Mouse (Mus musculus): ENCODE results near the gene Xpo4. TPM values are rescaled to one million over a fixed set of nuclear protein-coding genes. Genes with fewer than 3 reads are reported as not detected.

Gene Xpo4
- polyA plus RNA-seq, 1 experiment from 2014 or later: 11.1 TPM

DNA sequence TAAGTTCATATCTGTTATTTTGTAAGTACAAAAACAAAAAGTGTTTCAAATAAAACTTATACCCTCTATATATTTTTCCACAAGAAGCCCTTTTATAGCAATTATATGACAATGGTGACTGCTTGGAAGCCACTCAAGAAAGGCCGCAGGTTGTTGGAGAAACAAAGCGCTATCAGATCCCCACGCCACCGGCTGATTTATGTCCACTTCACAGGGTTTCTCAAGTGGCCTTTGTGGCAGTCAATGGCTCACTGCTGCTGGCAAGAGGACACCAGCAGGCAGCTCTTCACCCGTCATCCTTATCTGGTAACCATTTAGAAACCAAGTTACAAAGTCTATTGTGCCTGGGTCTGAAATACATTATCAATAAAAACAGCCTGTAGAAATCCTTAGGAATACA is 31.1 kb downstream of the Xpo4 start:
- no peak overlapping the region for H3K4me2 ChIP-seq
- no peak for ATAC-seq (replicated peaks; ENCODE audit: insufficient number of reproducible peaks, insufficient read depth, low FRiP score, low read depth)
- H3K9me3 ChIP-seq (replicated peaks): no peaks in the 10 kb centered on the region
- peaks cover 24% of the 10 kb centered on the region for H3K4me1 ChIP-seq (replicated peaks)
- no peaks in the 10 kb centered on the region for H3K36me3 ChIP-seq
- no peak overlapping the region for H3K9ac ChIP-seq
- H3K4me3 ChIP-seq: no peak overlapping the region
- no peaks in the 10 kb centered on the region for H3K27me3 ChIP-seq
- no peak overlapping the region for H3K27ac ChIP-seq
- 35% methylated on average over 5 of the region's 5 CpGs for WGBS

DNA sequence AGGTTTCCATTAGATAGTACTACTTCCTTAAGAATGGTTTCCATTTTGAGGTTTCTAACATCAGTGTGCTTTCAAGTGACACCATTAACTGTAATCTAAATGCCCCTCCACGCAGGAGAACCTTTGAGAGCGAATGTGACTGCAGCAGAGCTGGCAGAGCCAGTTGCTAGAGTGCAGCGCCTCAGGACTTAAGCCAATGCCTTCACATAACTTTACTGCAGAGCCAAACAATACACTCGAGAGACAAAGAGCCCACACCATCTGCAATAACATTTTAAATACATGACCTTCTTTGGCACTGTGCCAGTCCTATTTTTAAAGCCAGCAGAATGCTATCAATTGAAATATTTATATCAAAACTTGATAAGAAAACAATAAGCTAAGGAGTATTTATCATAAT is 35.6 kb downstream of the Xpo4 start:
- no peak overlapping the region for H3K4me3 ChIP-seq
- 22% methylated on average over 4 of the region's 4 CpGs for WGBS
- peaks cover 16% of the 10 kb centered on the region for H3K4me1 ChIP-seq (replicated peaks)
- peak overlapping the region; percentile 33 for H3K27ac ChIP-seq
- H3K9ac ChIP-seq: no peak overlapping the region
- ATAC-seq (replicated peaks; ENCODE audit: insufficient number of reproducible peaks, insufficient read depth, low FRiP score, low read depth): no peak
- peaks cover 7% of the 10 kb centered on the region for H3K36me3 ChIP-seq
- H3K4me2 ChIP-seq: no peak overlapping the region
- H3K27me3 ChIP-seq: no peaks in the 10 kb centered on the region
- no peaks in the 10 kb centered on the region for H3K9me3 ChIP-seq (replicated peaks)

DNA sequence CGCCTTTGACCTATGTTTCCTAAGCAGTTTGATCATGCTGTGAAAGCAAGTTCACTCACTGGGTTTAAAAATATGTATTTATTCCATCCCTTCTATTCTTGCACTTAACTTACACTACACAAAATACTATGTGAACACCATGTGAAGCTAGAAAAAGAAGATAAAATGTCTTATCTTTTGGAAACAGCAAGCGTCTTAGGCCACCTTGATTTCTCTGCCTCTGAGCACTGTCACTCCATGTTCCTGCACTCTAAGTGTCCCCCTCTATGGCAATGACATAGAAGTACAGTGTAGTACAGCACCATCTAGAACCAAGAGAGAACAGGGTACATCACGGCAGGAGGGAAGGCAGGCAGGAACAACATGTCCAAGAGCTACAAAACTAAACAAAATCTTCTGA is 42.3 kb downstream of the Xpo4 start:
- Histone ChIP-seq H3K9me3 (replicated peaks) (no peaks in the 10 kb centered on the region), H3K36me3 (peaks cover 14% of the 10 kb centered on the region), H3K4me1 (replicated peaks) (0 out of 2 replicates have a peak, but pooled peaks cover 1% of the 10 kb centered on the region), H3K27me3 (no peaks in the 10 kb centered on the region), H3K4me3 (no peak overlapping the region), H3K9ac (no peak overlapping the region), H3K4me2 (no peak overlapping the region), H3K27ac (no peak overlapping the region)
- no peak for ATAC-seq (replicated peaks; ENCODE audit: insufficient number of reproducible peaks, insufficient read depth, low FRiP score, low read depth)
- 77% methylated on average over 3 of the region's 3 CpGs for WGBS

DNA sequence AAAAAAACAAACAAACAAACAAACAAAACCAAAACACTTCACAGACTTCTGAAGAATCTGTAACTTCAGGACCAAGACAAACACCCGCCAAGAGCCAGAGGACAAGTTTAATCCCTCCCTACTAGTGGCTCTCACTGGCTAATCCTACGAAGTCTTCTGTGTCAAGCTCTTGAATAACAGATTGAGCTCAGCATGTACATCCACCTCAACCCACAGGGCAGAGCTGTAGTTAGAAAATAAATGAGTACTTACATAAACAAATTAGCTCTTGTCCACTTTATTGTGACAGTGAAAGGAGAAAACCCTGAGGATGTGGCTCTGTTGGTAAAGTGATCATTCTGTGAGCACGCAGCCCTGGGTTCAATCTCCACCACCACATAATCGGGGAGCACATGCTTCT is 43.5 kb downstream of the Xpo4 start:
- H3K9ac ChIP-seq: no peak overlapping the region
- 84% methylated on average over 4 of the region's 4 CpGs for WGBS
- no peak for ATAC-seq (replicated peaks; ENCODE audit: insufficient number of reproducible peaks, insufficient read depth, low FRiP score, low read depth)
- no peak overlapping the region for H3K4me2 ChIP-seq
- no peak overlapping the region for H3K4me3 ChIP-seq
- 0 out of 2 replicates have a peak, but pooled peaks cover 4% of the 10 kb centered on the region for H3K4me1 ChIP-seq (replicated peaks)
- H3K27ac ChIP-seq: no peak overlapping the region
- no peaks in the 10 kb centered on the region for H3K27me3 ChIP-seq
- peaks cover 11% of the 10 kb centered on the region for H3K36me3 ChIP-seq
- H3K9me3 ChIP-seq (replicated peaks): no peaks in the 10 kb centered on the region

DNA sequence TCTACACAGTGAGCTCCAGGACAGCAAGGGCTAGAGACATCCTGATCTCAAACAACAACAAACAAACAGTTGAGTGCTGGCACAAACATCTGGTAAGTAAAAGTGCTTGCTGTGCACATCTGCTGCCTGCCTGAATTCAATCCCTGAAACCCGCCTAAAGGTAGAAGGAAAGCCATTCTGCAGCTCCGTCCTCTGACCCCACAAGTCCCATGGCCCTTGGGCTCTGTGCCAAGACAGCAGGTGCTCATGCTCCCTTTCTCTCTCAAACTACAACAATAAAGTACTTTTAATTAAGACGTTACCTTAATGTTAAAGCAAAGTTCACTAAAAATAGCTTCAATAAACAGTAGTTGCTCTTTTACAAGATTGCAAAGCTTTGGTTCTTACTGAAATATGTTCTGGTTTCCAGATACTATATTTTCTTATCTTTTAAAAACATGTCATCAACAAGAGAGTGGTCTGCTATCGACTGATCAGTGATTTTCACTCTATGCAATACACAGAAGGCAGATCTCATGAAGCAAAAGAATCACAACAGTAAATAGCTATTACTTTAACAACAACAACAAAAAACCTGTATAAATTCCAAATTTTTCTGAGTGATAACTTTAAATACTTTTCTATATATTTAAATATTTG is 44.5 kb downstream of the Xpo4 start:
- 62% methylated on average over 4 of the region's 4 CpGs for WGBS
- no peak overlapping the region for H3K9ac ChIP-seq

DNA sequence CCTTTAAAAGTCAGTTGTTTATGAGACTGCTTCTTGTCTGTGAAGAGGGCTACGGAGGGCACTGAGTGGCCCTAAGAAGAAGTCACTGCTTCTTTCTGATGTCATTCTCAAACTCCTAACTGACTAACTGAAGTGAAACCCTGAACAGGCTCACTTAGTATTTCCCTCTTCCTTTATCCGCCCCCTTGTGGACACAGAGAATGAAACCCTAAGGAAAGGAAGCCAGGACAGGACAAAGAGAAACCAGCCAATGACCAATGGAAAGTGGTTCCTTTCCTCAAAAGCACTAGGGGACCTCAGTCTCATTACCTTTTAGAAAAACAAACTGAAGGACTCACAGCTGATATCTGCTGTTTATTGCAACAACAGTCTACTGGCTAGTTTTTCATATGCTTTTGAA is 45.7 kb downstream of the Xpo4 start:
- Histone ChIP-seq H3K9ac (no peak overlapping the region), H3K4me1 (replicated peaks) (0 out of 2 replicates have a peak, but pooled peaks cover 4% of the 10 kb centered on the region), H3K4me3 (no peak overlapping the region), H3K9me3 (replicated peaks) (no peaks in the 10 kb centered on the region), H3K27ac (no peak overlapping the region), H3K36me3 (peaks cover 7% of the 10 kb centered on the region; the same call in 1 of the 2 replicates), H3K4me2 (no peak overlapping the region), H3K27me3 (no peaks in the 10 kb centered on the region)
- no peak for ATAC-seq (replicated peaks; ENCODE audit: insufficient number of reproducible peaks, insufficient read depth, low FRiP score, low read depth)
- WGBS: 51% methylated on average over 2 of the region's 2 CpGs

More for the DNA sequence above, 44.5 kb downstream of the Xpo4 start:
- Histone ChIP-seq H3K27ac (no peak overlapping the region), H3K9me3 (replicated peaks) (no peaks in the 10 kb centered on the region), H3K27me3 (no peaks in the 10 kb centered on the region), H3K4me1 (replicated peaks) (0 out of 2 replicates have a peak, but pooled peaks cover 4% of the 10 kb centered on the region), H3K36me3 (peaks cover 7% of the 10 kb centered on the region; the same call in 1 of the 2 replicates), H3K4me3 (no peak overlapping the region), H3K4me2 (no peak overlapping the region)
- no peak for ATAC-seq (replicated peaks; ENCODE audit: insufficient number of reproducible peaks, insufficient read depth, low FRiP score, low read depth)

DNA sequence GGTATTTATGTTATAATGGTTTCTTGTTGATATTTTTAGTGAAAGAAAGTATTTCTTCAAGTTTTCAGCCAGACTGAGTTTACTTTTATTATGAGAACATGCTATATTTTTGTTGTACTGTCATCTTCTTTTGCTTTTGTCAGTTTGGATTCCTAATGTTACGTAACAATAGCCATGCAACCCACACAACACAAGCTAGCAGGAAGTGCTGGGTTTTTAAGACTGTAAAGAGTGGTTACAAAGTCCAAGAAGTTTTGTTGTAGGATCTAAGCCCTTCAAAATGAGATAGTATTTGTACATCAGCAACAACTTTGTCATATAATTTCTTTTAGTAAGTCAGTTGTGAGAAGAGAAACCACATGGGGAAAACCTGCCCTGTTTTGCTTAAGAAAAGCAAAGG is 47.6 kb downstream of the Xpo4 start:
- H3K27ac ChIP-seq: no peak overlapping the region
- H3K36me3 ChIP-seq: peaks cover 5% of the 10 kb centered on the region; the same call in 1 of the 2 replicates
- H3K27me3 ChIP-seq: no peaks in the 10 kb centered on the region
- 89% methylated on average over 1 of the region's 1 CpGs for WGBS
- H3K9ac ChIP-seq: no peak overlapping the region
- H3K9me3 ChIP-seq (replicated peaks): no peaks in the 10 kb centered on the region
- H3K4me1 ChIP-seq (replicated peaks): 0 out of 2 replicates have a peak, but pooled peaks cover 6% of the 10 kb centered on the region
- H3K4me2 ChIP-seq: no peak overlapping the region
- no peak overlapping the region for H3K4me3 ChIP-seq
- no peak for ATAC-seq (replicated peaks; ENCODE audit: insufficient number of reproducible peaks, insufficient read depth, low FRiP score, low read depth)

DNA sequence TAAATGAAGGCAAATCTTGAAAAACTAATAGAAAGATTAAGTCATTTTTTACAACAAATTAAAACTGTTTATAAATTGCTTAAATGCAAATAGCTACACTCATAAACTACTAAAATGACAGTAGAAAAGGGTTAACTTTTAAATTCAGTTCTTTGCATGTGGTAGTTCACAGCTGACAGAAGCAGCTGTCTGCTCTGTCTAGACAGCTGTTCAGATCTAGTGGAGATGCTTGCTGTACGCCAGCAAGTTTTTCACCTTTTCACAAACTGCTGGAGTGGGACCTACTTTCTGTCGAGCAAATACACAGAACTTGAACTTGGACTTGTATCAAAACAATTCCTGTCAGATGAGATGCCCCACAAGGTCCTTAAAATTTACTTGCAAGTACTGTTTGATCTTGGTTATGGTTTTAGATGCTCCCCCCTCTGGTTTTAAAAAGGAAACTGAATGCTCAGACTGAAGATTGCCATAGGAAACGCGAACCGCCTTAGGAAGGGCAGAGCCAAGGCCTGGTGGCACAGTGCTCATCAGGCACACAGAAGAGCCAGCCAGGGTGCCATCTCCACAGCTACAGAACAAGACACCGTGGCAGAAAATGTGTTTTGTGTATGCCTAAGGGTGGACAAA is 48.8 kb downstream of the Xpo4 start:
- peaks cover 3% of the 10 kb centered on the region; the same call in 1 of the 2 replicates for H3K36me3 ChIP-seq
- no peak for ATAC-seq (replicated peaks; ENCODE audit: insufficient number of reproducible peaks, insufficient read depth, low FRiP score, low read depth)
- 0 out of 2 replicates have a peak, but pooled peaks cover 6% of the 10 kb centered on the region for H3K4me1 ChIP-seq (replicated peaks)
- 78% methylated on average over 6 of the region's 6 CpGs for whole genome bisulfite sequencing
- H3K9ac ChIP-seq: no peak overlapping the region
- no peaks in the 10 kb centered on the region for H3K27me3 ChIP-seq
- no peak overlapping the region for H3K4me2 ChIP-seq
- H3K27ac ChIP-seq: no peak overlapping the region
- no peaks in the 10 kb centered on the region for H3K9me3 ChIP-seq (replicated peaks)
- no peak overlapping the region for H3K4me3 ChIP-seq

DNA sequence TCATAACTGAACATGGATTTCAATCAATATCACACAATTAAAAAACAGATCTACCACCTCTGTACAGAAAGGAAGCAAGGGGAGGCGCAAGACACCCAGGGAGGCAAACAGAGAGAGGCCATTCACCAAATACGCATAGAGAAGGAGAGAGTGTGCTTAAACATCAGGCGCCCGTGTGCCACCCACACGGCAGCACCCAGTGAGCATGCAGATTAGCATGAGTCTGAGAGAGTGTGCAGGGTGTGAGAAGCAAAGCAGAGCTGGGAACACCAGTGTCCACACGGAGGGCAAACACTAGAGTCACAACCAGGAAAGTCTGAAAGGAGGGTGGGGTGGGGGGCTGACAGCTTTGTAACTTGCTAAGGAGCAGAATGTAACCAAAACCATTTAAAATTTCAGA is 49.4 kb downstream of the Xpo4 start:
- Histone ChIP-seq H3K36me3 (peaks cover 3% of the 10 kb centered on the region; the same call in 1 of the 2 replicates), H3K27ac (no peak overlapping the region), H3K27me3 (no peaks in the 10 kb centered on the region), H3K9me3 (replicated peaks) (no peaks in the 10 kb centered on the region), H3K4me2 (no peak overlapping the region), H3K4me3 (no peak overlapping the region), H3K9ac (no peak overlapping the region), H3K4me1 (replicated peaks) (0 out of 2 replicates have a peak, but pooled peaks cover 6% of the 10 kb centered on the region)
- 87% methylated on average over 6 of the region's 6 CpGs for WGBS
- ATAC-seq (replicated peaks; ENCODE audit: insufficient number of reproducible peaks, insufficient read depth, low FRiP score, low read depth): no peak

DNA sequence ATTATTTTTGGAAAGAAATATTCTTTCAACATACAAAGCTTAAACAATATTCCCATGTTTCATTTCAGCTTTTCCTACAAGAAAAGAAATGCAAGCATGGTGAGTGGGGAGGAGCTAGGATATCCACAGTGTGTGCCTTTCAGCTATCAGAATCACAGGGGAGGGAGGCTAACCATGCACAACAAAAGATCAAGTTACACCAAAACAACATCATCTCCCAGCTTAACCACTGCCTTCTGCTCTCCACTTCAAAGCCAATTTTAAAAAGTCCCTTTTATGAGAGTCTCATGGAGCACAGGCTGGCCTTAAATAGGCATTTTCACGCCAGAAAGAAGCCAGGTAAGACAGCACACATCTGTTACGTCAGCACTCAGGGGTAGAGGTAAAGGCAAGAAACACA is 54.2 kb downstream of the Xpo4 start:
- H3K27me3 ChIP-seq: 0 out of 2 replicates have a peak, but pooled peaks cover 4% of the 10 kb centered on the region
- no peak overlapping the region for H3K4me2 ChIP-seq
- peaks cover 24% of the 10 kb centered on the region for H3K4me1 ChIP-seq (replicated peaks)
- 80% methylated on average over 2 of the region's 2 CpGs for WGBS
- ATAC-seq (replicated peaks; ENCODE audit: insufficient number of reproducible peaks, insufficient read depth, low FRiP score, low read depth): no peak
- no peak overlapping the region for H3K9ac ChIP-seq
- peaks cover 3% of the 10 kb centered on the region; the same call in 1 of the 2 replicates for H3K36me3 ChIP-seq
- no peaks in the 10 kb centered on the region for H3K9me3 ChIP-seq (replicated peaks)
- no peak overlapping the region for H3K4me3 ChIP-seq
- no peak overlapping the region for H3K27ac ChIP-seq

DNA sequence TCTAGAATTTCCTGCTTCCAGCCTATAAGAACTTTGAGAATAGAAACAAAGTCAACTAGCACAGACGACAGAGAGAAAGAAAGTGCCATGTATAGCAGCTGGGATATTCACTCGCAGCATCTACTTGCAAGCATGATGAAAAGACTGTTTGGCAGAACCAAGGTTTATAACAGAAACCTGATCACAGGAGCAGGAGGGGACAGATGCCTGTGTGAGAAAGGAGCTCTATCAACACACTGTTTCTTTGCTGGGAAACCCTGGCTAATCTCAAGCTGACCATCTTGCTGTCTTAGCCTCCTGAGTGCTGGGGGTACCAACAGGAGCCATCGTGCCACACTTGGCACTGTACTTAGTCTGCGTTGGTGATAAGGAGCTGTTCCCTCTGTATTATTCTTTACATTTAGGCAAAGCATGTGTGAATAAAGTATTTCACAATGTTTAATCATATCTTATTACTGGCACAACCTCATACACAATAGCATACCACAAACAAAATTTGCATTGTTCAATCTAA is 55.4 kb downstream of the Xpo4 start:
- Histone ChIP-seq H3K36me3 (peaks cover 3% of the 10 kb centered on the region; the same call in 1 of the 2 replicates), H3K4me1 (replicated peaks) (peaks cover 24% of the 10 kb centered on the region), H3K9ac (no peak overlapping the region), H3K4me2 (no peak overlapping the region), H3K4me3 (no peak overlapping the region), H3K9me3 (replicated peaks) (no peaks in the 10 kb centered on the region), H3K27ac (no peak overlapping the region), H3K27me3 (0 out of 2 replicates have a peak, but pooled peaks cover 4% of the 10 kb centered on the region)
- WGBS: 57% methylated on average over 4 of the region's 4 CpGs
- no peak for ATAC-seq (replicated peaks; ENCODE audit: insufficient number of reproducible peaks, insufficient read depth, low FRiP score, low read depth)
